Mouse (Mus musculus): Measurements from ENCODE around the gene Gcg.

DNA sequence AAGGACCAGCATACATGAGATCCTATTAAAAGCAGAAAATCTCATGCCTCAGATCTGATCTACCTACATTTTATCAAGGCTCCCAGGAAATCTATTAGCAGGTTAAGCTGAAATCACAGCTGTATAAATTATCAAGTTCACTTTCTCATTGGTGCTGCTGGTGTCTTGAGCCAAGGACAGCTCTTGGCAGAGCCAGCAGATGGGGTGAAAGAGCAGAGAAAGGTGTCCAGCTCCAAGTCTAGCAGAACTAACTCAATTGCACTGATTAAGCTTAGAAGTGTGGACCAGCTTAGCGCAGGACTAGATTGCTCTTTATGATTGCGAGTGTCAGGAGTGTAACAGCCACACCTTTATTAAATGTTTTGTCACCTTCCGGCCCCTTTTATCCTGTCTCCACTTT, 1.5 kb upstream of the Gcg start:
- TF ChIP-seq CTCF (IDR thresholded peaks at IDR 0.05) (peak; percentile 55), EP300 (IDR thresholded peaks at IDR 0.05) (no peak)
